Mouse (Mus musculus): ENCODE measurements at regions not wholly inside any gene's neighbourhood (a gene's known extent, or its start where the extent isn't known, plus 50 kb on each side); places are given as distances from the start of the nearest gene placed in this dataset.
A peak's percentile ranks its signal among the peaks of the same experiment; 100 is the strongest.

DNA sequence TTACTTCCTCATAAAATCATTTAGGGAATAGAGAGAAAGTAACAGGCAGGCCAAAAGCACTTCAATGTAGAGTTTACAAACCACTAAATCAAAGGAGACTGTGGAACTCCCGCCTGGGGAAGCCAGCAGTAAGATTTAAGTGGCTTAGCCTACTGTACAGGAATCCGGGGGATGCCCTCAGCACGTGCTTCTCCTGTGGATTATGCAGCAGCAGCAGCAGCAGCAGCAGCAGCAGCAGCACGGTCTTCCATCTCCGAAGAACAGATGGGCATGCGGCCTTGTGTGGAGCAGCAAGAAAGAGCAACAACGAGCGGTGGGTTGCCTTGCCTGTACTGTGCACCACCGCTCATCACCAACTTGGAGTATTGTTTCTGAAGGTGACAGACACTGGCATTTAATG is 314.9 kb downstream of the Cd83 start:
- Histone ChIP-seq H3K27ac (peak overlapping the region; percentile 47; the same call in 1 of the 2 replicates), H3K4me2 (replicated peaks) (no peak overlapping the region), H3K4me1 (replicated peaks; ENCODE audit: control insufficient read depth, insufficient read depth, low read length) (peaks cover 34% of the 10 kb centered on the region), H3K4me3 (replicated peaks; ENCODE audit: low read length) (no peak overlapping the region), H3K9me3 (ENCODE audit: control insufficient read depth, low read length) (no peaks in the 10 kb centered on the region), H3K36me3 (replicated peaks; ENCODE audit: control insufficient read depth, insufficient read depth) (no peaks in the 10 kb centered on the region), H3K9ac (no peak overlapping the region), H3K27me3 (ENCODE audit: control insufficient read depth, insufficient read depth, low read length) (no peaks in the 10 kb centered on the region)
- 12% methylated on average over 9 of the region's 9 CpGs for WGBS
- ATAC-seq (ENCODE audit: low FRiP score) = peak; percentile 19; the same call in 1 of the 2 replicates
- DNase-seq (ENCODE audit: low spot score) = no peak

DNA sequence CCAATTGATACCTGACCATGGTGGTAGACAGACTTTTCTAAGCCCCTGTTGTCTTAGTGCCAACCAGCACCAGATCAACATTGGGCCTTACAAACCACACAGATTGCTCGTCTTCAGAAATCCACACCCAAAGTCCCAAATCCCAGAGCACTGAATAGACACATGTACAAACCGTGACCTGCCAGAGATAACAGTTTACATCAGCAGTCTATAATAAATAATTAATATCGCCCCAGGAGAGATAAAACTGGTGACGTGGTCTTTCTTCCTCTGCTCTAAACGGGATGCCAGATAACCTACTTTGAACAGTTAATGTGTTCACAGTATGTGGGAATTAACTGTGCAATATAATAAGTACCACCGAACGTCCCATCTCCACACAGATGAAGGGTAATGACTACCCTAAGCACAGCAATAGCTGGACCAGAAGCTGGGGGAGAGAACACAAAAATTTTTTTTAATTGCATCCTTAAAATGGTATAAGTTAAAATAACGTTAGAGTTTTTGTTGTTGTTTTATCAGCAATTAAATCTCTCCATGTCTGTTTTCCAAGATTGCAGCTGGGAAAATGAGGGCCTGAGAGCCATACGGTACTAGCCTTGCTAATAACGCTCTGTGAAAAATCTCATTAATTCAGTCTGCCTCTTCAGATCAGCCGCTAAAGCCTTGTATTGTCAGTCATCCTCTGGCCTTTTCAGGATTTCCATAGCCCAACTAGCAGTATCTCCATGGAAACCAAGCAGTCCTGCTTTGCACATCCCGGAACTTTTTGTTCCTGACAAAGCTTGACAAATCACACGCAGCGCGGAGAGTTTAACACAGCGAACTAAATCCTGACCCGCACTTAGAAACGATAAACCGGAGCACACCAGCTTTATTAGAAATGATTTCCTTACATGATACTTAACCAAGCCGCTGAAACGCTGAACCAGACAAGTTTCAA is 315.8 kb downstream of the Cd83 start:
- DNase-seq (ENCODE audit: low spot score) = peak; percentile 77

DNA sequence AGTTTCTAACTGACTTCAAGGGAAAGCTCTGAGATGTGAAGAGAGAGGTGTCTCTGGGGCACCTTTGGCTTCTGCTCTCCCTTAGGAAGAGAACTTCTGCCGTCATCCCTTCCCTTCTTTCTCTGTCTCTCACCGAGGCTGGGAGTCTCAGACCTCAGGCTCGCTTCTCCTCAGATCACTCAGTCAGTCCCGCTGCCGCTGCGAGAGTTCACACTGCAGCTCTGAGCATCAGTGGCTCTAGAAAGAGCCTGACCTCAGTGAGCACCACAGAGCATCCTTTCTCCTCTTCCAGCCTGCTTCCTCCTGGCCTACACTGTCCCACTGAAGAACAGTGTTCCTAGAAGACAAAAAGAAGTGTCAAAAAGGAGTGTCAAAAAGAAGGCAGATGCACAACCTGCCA is 316.6 kb downstream of the Cd83 start:
- Histone ChIP-seq H3K27ac (peak overlapping the region; percentile 67), H3K4me1 (replicated peaks; ENCODE audit: control insufficient read depth, insufficient read depth, low read length) (peaks cover 34% of the 10 kb centered on the region), H3K4me3 (replicated peaks; ENCODE audit: low read length) (no peak overlapping the region), H3K9me3 (ENCODE audit: control insufficient read depth, low read length) (no peaks in the 10 kb centered on the region), H3K9ac (no peak overlapping the region), H3K27me3 (ENCODE audit: control insufficient read depth, insufficient read depth, low read length) (no peaks in the 10 kb centered on the region), H3K36me3 (replicated peaks; ENCODE audit: control insufficient read depth, insufficient read depth) (no peaks in the 10 kb centered on the region), H3K4me2 (replicated peaks) (peak overlapping the region; percentile 44)
- DNase-seq (ENCODE audit: low spot score) (no peak), ATAC-seq (ENCODE audit: low FRiP score) (no peak)
- WGBS = 3% methylated on average over 6 of the region's 6 CpGs

More for the DNA sequence above, 315.8 kb downstream of the Cd83 start:
- peak overlapping the region; percentile 9; the same call in 1 of the 2 replicates for H3K4me3 ChIP-seq (replicated peaks; ENCODE audit: low read length)
- WGBS = 5% methylated on average over 21 of the region's 21 CpGs
- ATAC-seq (ENCODE audit: low FRiP score) = peak; percentile 84
- H3K9me3 ChIP-seq (ENCODE audit: control insufficient read depth, low read length) = no peaks in the 10 kb centered on the region
- no peak overlapping the region for H3K9ac ChIP-seq
- H3K36me3 ChIP-seq (replicated peaks; ENCODE audit: control insufficient read depth, insufficient read depth) = no peaks in the 10 kb centered on the region
- peak overlapping the region; percentile 67 for H3K27ac ChIP-seq
- H3K27me3 ChIP-seq (ENCODE audit: control insufficient read depth, insufficient read depth, low read length) = no peaks in the 10 kb centered on the region
- H3K4me1 ChIP-seq (replicated peaks; ENCODE audit: control insufficient read depth, insufficient read depth, low read length) = peaks cover 34% of the 10 kb centered on the region
- peak overlapping the region; percentile 44 for H3K4me2 ChIP-seq (replicated peaks)

DNA sequence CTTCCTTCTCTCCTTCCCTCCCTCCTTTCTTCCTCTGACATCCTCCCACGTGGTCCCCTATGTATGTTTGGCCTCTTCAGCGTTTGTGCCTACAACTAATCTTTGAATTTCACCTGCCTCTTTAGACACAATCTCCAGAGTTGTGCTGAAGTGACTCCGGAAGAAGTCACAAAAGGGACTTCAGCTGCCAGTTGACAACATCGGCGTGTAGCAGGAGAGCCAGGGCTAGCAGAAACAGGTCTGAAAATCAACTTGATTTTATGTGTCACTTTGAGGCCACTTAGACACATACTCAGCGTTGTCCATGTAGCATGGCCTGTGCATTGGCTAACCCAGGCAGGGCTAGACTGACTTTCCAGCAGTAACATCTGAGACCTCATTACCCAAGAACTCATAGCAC is 317.2 kb downstream of the Cd83 start:
- no peak overlapping the region for H3K27ac ChIP-seq
- H3K36me3 ChIP-seq (replicated peaks; ENCODE audit: control insufficient read depth, insufficient read depth) = no peaks in the 10 kb centered on the region
- no peak overlapping the region for H3K4me3 ChIP-seq (replicated peaks; ENCODE audit: low read length)
- no peak overlapping the region for H3K9ac ChIP-seq
- no peak overlapping the region for H3K4me2 ChIP-seq (replicated peaks)
- H3K27me3 ChIP-seq (ENCODE audit: control insufficient read depth, insufficient read depth, low read length) = no peaks in the 10 kb centered on the region
- no peaks in the 10 kb centered on the region for H3K9me3 ChIP-seq (ENCODE audit: control insufficient read depth, low read length)
- peaks cover 34% of the 10 kb centered on the region for H3K4me1 ChIP-seq (replicated peaks; ENCODE audit: control insufficient read depth, insufficient read depth, low read length)
- ATAC-seq (ENCODE audit: low FRiP score) = no peak
- WGBS = 63% methylated on average over 6 of the region's 6 CpGs
- no peak for DNase-seq (ENCODE audit: low spot score)

- WGBS = 37% methylated on average over 4 of the region's 4 CpGs
- no peaks in the 10 kb centered on the region for H3K36me3 ChIP-seq (replicated peaks; ENCODE audit: control insufficient read depth, insufficient read depth)
- DNase-seq (ENCODE audit: low spot score) (no peak), ATAC-seq (ENCODE audit: low FRiP score) (no peak)
- H3K4me1 ChIP-seq (replicated peaks; ENCODE audit: control insufficient read depth, insufficient read depth, low read length) = peaks cover 34% of the 10 kb centered on the region
- H3K27ac ChIP-seq = no peak overlapping the region
- H3K9ac ChIP-seq = no peak overlapping the region
- H3K9me3 ChIP-seq (ENCODE audit: control insufficient read depth, low read length) = no peaks in the 10 kb centered on the region
- H3K4me2 ChIP-seq (replicated peaks) = no peak overlapping the region
- no peaks in the 10 kb centered on the region for H3K27me3 ChIP-seq (ENCODE audit: control insufficient read depth, insufficient read depth, low read length)
- H3K4me3 ChIP-seq (replicated peaks; ENCODE audit: low read length) = no peak overlapping the region
Measured at GRCm38 (mm10) chr13:44102257-44102656, 317.7 kb downstream of the Cd83 start.

GRCm38 (mm10) chr13:44103340-44103739 is 318.8 kb downstream of the Cd83 start:
- DNase-seq (ENCODE audit: low spot score) = no peak
- no peak for ATAC-seq (ENCODE audit: low FRiP score)
- WGBS = 97% methylated on average over 7 of the region's 7 CpGs

DNA sequence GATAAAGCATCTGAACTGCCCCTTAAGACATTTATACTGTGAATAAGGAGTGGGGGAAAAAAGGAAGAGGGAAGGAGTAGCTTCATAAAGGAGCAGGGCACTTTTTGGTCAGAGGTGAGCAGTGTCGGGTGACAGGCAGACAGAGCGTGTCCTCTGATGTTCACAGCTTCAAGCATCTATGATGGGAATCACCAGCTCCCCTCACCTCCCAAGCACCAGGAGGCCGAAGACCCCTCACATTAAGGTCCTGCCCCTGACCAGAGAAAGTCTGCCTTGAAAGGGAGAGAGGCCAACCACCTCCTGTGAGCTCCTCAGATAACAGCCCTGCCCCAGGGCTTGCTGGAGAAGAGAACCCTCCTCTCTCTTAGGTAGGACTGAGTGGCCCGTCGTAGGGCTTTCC is 320.6 kb downstream of the Cd83 start:
- H3K9me3 ChIP-seq (ENCODE audit: control insufficient read depth, low read length) = no peaks in the 10 kb centered on the region

More at GRCm38 (mm10) chr13:44103340-44103739, 318.8 kb downstream of the Cd83 start:
- Histone ChIP-seq H3K9ac (no peak overlapping the region), H3K27ac (no peak overlapping the region), H3K4me1 (replicated peaks; ENCODE audit: control insufficient read depth, insufficient read depth, low read length) (peaks cover 34% of the 10 kb centered on the region), H3K27me3 (ENCODE audit: control insufficient read depth, insufficient read depth, low read length) (no peaks in the 10 kb centered on the region), H3K4me3 (replicated peaks; ENCODE audit: low read length) (no peak overlapping the region), H3K9me3 (ENCODE audit: control insufficient read depth, low read length) (no peaks in the 10 kb centered on the region), H3K4me2 (replicated peaks) (no peak overlapping the region), H3K36me3 (replicated peaks; ENCODE audit: control insufficient read depth, insufficient read depth) (no peaks in the 10 kb centered on the region)

DNA sequence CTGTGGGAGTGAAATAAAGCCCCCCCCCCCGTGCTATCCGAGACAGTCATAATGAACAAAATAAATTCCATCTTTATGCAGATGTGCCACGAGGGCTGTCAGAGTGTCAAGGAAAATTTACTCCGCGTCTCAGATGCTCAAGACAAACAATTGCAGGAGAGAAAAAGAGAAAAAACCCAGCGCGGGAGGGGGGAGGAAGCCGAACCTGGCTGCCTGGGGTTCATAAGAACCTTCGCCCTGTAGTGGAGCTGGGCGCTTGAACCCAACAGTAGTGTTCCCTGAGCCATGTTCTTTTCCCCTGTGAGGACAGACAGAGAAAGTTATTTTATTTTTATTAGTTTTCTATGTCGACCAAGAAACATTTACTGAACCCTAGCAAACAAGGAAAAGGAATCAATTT is 324.1 kb downstream of the Cd83 start:
- Histone ChIP-seq H3K4me1 (replicated peaks; ENCODE audit: control insufficient read depth, insufficient read depth, low read length) (no peaks in the 10 kb centered on the region), H3K9me3 (ENCODE audit: control insufficient read depth, low read length) (no peaks in the 10 kb centered on the region), H3K27me3 (ENCODE audit: control insufficient read depth, insufficient read depth, low read length) (no peaks in the 10 kb centered on the region), H3K36me3 (replicated peaks; ENCODE audit: control insufficient read depth, insufficient read depth) (no peaks in the 10 kb centered on the region), H3K27ac (no peak overlapping the region), H3K9ac (no peak overlapping the region), H3K4me3 (replicated peaks; ENCODE audit: low read length) (no peak overlapping the region), H3K4me2 (replicated peaks) (no peak overlapping the region)
- 63% methylated on average over 11 of the region's 11 CpGs for WGBS
- DNase-seq (ENCODE audit: low spot score) (no peak), ATAC-seq (ENCODE audit: low FRiP score) (no peak)

More for the DNA sequence above, 320.6 kb downstream of the Cd83 start:
- Histone ChIP-seq H3K4me2 (replicated peaks) (no peak overlapping the region), H3K4me3 (replicated peaks; ENCODE audit: low read length) (no peak overlapping the region), H3K27me3 (ENCODE audit: control insufficient read depth, insufficient read depth, low read length) (no peaks in the 10 kb centered on the region), H3K9ac (no peak overlapping the region), H3K27ac (no peak overlapping the region), H3K4me1 (replicated peaks; ENCODE audit: control insufficient read depth, insufficient read depth, low read length) (peaks cover 21% of the 10 kb centered on the region), H3K36me3 (replicated peaks; ENCODE audit: control insufficient read depth, insufficient read depth) (no peaks in the 10 kb centered on the region)
- ATAC-seq (ENCODE audit: low FRiP score) (no peak), DNase-seq (ENCODE audit: low spot score) (no peak)
- whole genome bisulfite sequencing = 69% methylated on average over 5 of the region's 5 CpGs

GRCm38 (mm10) chr13:44113043-44113442 is 328.5 kb downstream of the Cd83 start:
- 93% methylated on average over 5 of the region's 5 CpGs for WGBS
- no peak overlapping the region for H3K4me2 ChIP-seq (replicated peaks)
- no peak overlapping the region for H3K9ac ChIP-seq
- no peak for DNase-seq (ENCODE audit: low spot score)
- no peaks in the 10 kb centered on the region for H3K27me3 ChIP-seq (ENCODE audit: control insufficient read depth, insufficient read depth, low read length)
- no peak overlapping the region for H3K4me3 ChIP-seq (replicated peaks; ENCODE audit: low read length)
- peaks cover 6% of the 10 kb centered on the region; the same call in 1 of the 2 replicates for H3K4me1 ChIP-seq (replicated peaks; ENCODE audit: control insufficient read depth, insufficient read depth, low read length)
- no peak for ATAC-seq (ENCODE audit: low FRiP score)
- H3K27ac ChIP-seq = no peak overlapping the region
- H3K36me3 ChIP-seq (replicated peaks; ENCODE audit: control insufficient read depth, insufficient read depth) = no peaks in the 10 kb centered on the region
- H3K9me3 ChIP-seq (ENCODE audit: control insufficient read depth, low read length) = no peaks in the 10 kb centered on the region
